10 mouse cellular contexts compared by ENCODE assay signal in genomic region chr1:120154232-120154631, GRCm38 (mm10). TPM values are rescaled to one million over a fixed set of nuclear protein-coding genes. Genes with fewer than 3 reads are reported as not detected.
DNase-seq lines count a peak whose midpoint lies in the region; ATAC-seq and TF ChIP-seq lines count a peak whose summit lies in the region.
"Had no signal": no experiment of that assay in that cellular context is flagged by ENCODE, and none has a peak within 500 bp of the region (broad histone marks: within the 10 kb centered on the region; RNA-seq: fewer than 3 reads in every experiment).

No protein-coding gene starts in this region.

- H3K27ac ChIP-seq in forebrain, embryonic 10.5 days = no peak overlapping the region
- no peak overlapping the region for H3K27ac ChIP-seq in forebrain, embryonic 15.5 days (replicated peaks)
- no peak overlapping the region for H3K27ac ChIP-seq in liver, embryonic 14.5 days
- H3K27ac ChIP-seq in liver, embryonic 12.5 days = no peak overlapping the region
- no peak overlapping the region for H3K27ac ChIP-seq in cortical plate, adult 2 months (ENCODE audit: insufficient read depth, low read length)
- no peak overlapping the region for H3K27ac ChIP-seq in lung, postnatal 0 days (ENCODE audit: low read length)
- H3K27ac ChIP-seq: heart, embryonic 15.5 days; macrophage had no signal

- peak; percentile 59 for TF ChIP-seq CTCF in liver, embryonic 14.5 days (IDR thresholded peaks at IDR 0.05; ENCODE audit: low read depth)
- peak; percentile 48; the same call in 1 of the 2 replicates for TF ChIP-seq CTCF in cortical plate, adult 2 months (IDR thresholded peaks at IDR 0.05; ENCODE audit: extremely low read depth, insufficient read depth, low read length)
- peak; percentile 66 for TF ChIP-seq CTCF in lung, postnatal 0 days (IDR thresholded peaks at IDR 0.05)

- no peaks in the 10 kb centered on the region for H3K4me1 ChIP-seq in forebrain, embryonic 10.5 days
- H3K4me1 ChIP-seq in forebrain, embryonic 15.5 days = no peaks in the 10 kb centered on the region
- H3K4me1 ChIP-seq in liver, embryonic 14.5 days (replicated peaks; ENCODE audit: control insufficient read depth in 2 of 2, insufficient read depth in 2 of 2, low read length in 1 of 2) = no peaks in the 10 kb centered on the region
- no peaks in the 10 kb centered on the region for H3K4me1 ChIP-seq in liver, embryonic 12.5 days
- no peaks in the 10 kb centered on the region for H3K4me1 ChIP-seq in cortical plate, adult 2 months (ENCODE audit: control insufficient read depth, insufficient read depth, low read length)
- no peaks in the 10 kb centered on the region for H3K4me1 ChIP-seq in lung, postnatal 0 days (ENCODE audit: insufficient read depth, low read depth, low read length)
- H3K4me1 ChIP-seq: heart, embryonic 15.5 days had no signal

- no peak overlapping the region for H3K4me2 ChIP-seq in forebrain, embryonic 15.5 days (replicated peaks)
- no peak overlapping the region for H3K4me2 ChIP-seq in liver, embryonic 14.5 days (ENCODE audit: low read depth)
- no peak overlapping the region for H3K4me2 ChIP-seq in liver, embryonic 12.5 days
- H3K4me2 ChIP-seq in lung, postnatal 0 days (replicated peaks; ENCODE audit: low read depth, low read length) = no peak overlapping the region
- H3K4me2 ChIP-seq: heart, embryonic 15.5 days had no signal

- TF ChIP-seq EP300 in liver, embryonic 14.5 days (IDR thresholded peaks at IDR 0.05; ENCODE audit: low read depth) = no peak
- no peak for TF ChIP-seq EP300 in lung, postnatal 0 days (IDR thresholded peaks at IDR 0.05)

- no peaks in the 10 kb centered on the region for H3K9me3 ChIP-seq in forebrain, embryonic 10.5 days
- no peaks in the 10 kb centered on the region for H3K9me3 ChIP-seq in forebrain, embryonic 15.5 days
- H3K9me3 ChIP-seq in liver, embryonic 14.5 days (ENCODE audit: control insufficient read depth, low read length) = no peaks in the 10 kb centered on the region
- H3K9me3 ChIP-seq in liver, embryonic 12.5 days (replicated peaks) = no peaks in the 10 kb centered on the region
- H3K9me3 ChIP-seq in lung, postnatal 0 days (ENCODE audit: low read length) = no peaks in the 10 kb centered on the region
- H3K9me3 ChIP-seq: heart, embryonic 15.5 days had no signal

- no peak overlapping the region for H3K9ac ChIP-seq in forebrain, embryonic 15.5 days (replicated peaks)
- H3K9ac ChIP-seq in liver, embryonic 14.5 days (replicated peaks) = no peak overlapping the region
- H3K9ac ChIP-seq in liver, embryonic 12.5 days = no peak overlapping the region
- no peak overlapping the region for H3K9ac ChIP-seq in lung, postnatal 0 days (replicated peaks; ENCODE audit: low read depth)
- H3K9ac ChIP-seq: heart, embryonic 15.5 days had no signal

- H3K4me3 ChIP-seq in forebrain, embryonic 10.5 days = no peak overlapping the region
- no peak overlapping the region for H3K4me3 ChIP-seq in forebrain, embryonic 15.5 days
- no peak overlapping the region for H3K4me3 ChIP-seq in liver, embryonic 14.5 days (ENCODE audit: insufficient read depth in 1 of 2, low read depth in 2 of 2, low read length in 2 of 2)
- H3K4me3 ChIP-seq in liver, embryonic 12.5 days = no peak overlapping the region
- H3K4me3 ChIP-seq in cortical plate, adult 2 months (ENCODE audit: insufficient read depth, low read length) = no peak overlapping the region
- no peak overlapping the region for H3K4me3 ChIP-seq in lung, postnatal 0 days (ENCODE audit: low read depth, low read length)
- H3K4me3 ChIP-seq: heart, embryonic 15.5 days had no signal

- no peak for TF ChIP-seq POLR2A in cortical plate, adult 2 months (IDR thresholded peaks at IDR 0.05; ENCODE audit: extremely low read depth, insufficient read depth, low read length)

- peak; percentile 27 for DNase-seq in forebrain, embryonic 10.5 days (ENCODE audit: extremely low spot score, low spot score)
- DNase-seq in liver, embryonic 14.5 days (ENCODE audit: low read depth in 3 of 3, low spot score in 3 of 3) = no peak
- DNase-seq in lung, postnatal 0 days (ENCODE audit: low spot score) = peak; percentile 43
- DNase-seq in frontal cortex, postnatal 10 days (ENCODE audit: low spot score in 2 of 2) = no peak

- H3K27me3 ChIP-seq in forebrain, embryonic 10.5 days (ENCODE audit: poor library complexity, severe bottlenecking) = no peaks in the 10 kb centered on the region
- no peaks in the 10 kb centered on the region for H3K27me3 ChIP-seq in forebrain, embryonic 15.5 days
- no peaks in the 10 kb centered on the region for H3K27me3 ChIP-seq in liver, embryonic 14.5 days (ENCODE audit: control insufficient read depth, insufficient read depth, low read length)
- no peaks in the 10 kb centered on the region for H3K27me3 ChIP-seq in liver, embryonic 12.5 days (replicated peaks)
- no peaks in the 10 kb centered on the region for H3K27me3 ChIP-seq in lung, postnatal 0 days (replicated peaks; ENCODE audit: insufficient read depth, low read length)
- H3K27me3 ChIP-seq: heart, embryonic 15.5 days had no signal

- ATAC-seq in forebrain, embryonic 15.5 days (replicated peaks) = no peak
- ATAC-seq in liver, embryonic 14.5 days (ENCODE audit: insufficient read depth) = no peak
- ATAC-seq in liver, embryonic 12.5 days = no peak
- ATAC-seq in CD4-positive, CD25-positive, alpha-beta regulatory T cell, adult 4 months = peak; percentile 49
- ATAC-seq in lung, postnatal 0 days = no peak

- H3K36me3 ChIP-seq in forebrain, embryonic 10.5 days (replicated peaks) = no peaks in the 10 kb centered on the region
- no peaks in the 10 kb centered on the region for H3K36me3 ChIP-seq in forebrain, embryonic 15.5 days
- H3K36me3 ChIP-seq in liver, embryonic 14.5 days (replicated peaks; ENCODE audit: control insufficient read depth, insufficient read depth, low read depth) = no peaks in the 10 kb centered on the region
- no peaks in the 10 kb centered on the region for H3K36me3 ChIP-seq in liver, embryonic 12.5 days
- no peaks in the 10 kb centered on the region for H3K36me3 ChIP-seq in lung, postnatal 0 days (ENCODE audit: insufficient read depth, low read length)
- H3K36me3 ChIP-seq: heart, embryonic 15.5 days had no signal

RNA-seq across cellular contexts. Expression of gene 3110009E18Rik, which starts 33.2 kb away (rescaled TPM):
- polyA plus RNA-seq in forebrain, embryonic 10.5 days (2016; fragmentation: Nextera tagmentation; extraction: Ambion mirVana) = 21.6 and 22.7 TPM in 2 replicates
- polyA plus RNA-seq in forebrain, embryonic 15.5 days (2015; fragmentation: Nextera tagmentation; extraction: Ambion mirVana) = 25.5 and 26.0 TPM in 2 replicates
- 1.9 and 3.5 TPM in 2 replicates for polyA plus RNA-seq in liver, embryonic 14.5 days (2012; rRNA removed)
- polyA plus RNA-seq in liver, embryonic 14.5 days (2014; fragmentation: Nextera tagmentation; extraction: Ambion mirVana) = 9.6 and 10.4 TPM in 2 replicates
- polyA plus RNA-seq in liver, embryonic 12.5 days (2016; fragmentation: Nextera tagmentation; extraction: Ambion mirVana) = 12.8 and 14.3 TPM in 2 replicates
- polyA plus RNA-seq in CD4-positive, CD25-positive, alpha-beta regulatory T cell, adult 4 months (2017; shearing (Covaris generic)) = 10 to 100 TPM; 21.6 to 30.4 TPM
- polyA plus RNA-seq in cortical plate, adult 2 months (2012; rRNA removed) = 5.2 TPM in 2 replicates
- 10.7 and 12.5 TPM in 2 replicates for polyA plus RNA-seq in lung, postnatal 0 days (2015; fragmentation: Nextera tagmentation; extraction: Ambion mirVana)

RNA-seq across cellular contexts. Expression of gene Dbi, which starts 33.4 kb away (rescaled TPM):
- polyA plus RNA-seq in forebrain, embryonic 10.5 days (2016; fragmentation: Nextera tagmentation; extraction: Ambion mirVana) = 797 and 870 TPM in 2 replicates
- 1,549 and 1,577 TPM in 2 replicates for polyA plus RNA-seq in forebrain, embryonic 15.5 days (2015; fragmentation: Nextera tagmentation; extraction: Ambion mirVana)
- 208 and 340 TPM in 2 replicates for polyA plus RNA-seq in liver, embryonic 14.5 days (2012; rRNA removed)
- polyA plus RNA-seq in liver, embryonic 14.5 days (2014; fragmentation: Nextera tagmentation; extraction: Ambion mirVana) = 633 and 662 TPM in 2 replicates
- 470 and 475 TPM in 2 replicates for polyA plus RNA-seq in liver, embryonic 12.5 days (2016; fragmentation: Nextera tagmentation; extraction: Ambion mirVana)
- 100 to 1,000 TPM; 123 to 132 TPM for polyA plus RNA-seq in CD4-positive, CD25-positive, alpha-beta regulatory T cell, adult 4 months (2017; shearing (Covaris generic))
- 512 and 579 TPM in 2 replicates for polyA plus RNA-seq in cortical plate, adult 2 months (2012; rRNA removed)
- 646 and 687 TPM in 2 replicates for polyA plus RNA-seq in lung, postnatal 0 days (2015; fragmentation: Nextera tagmentation; extraction: Ambion mirVana)

Comparison
In these comparisons a context has a peak if more than half of its experiments do, and no peak if none do; other contexts are left out.
1. DNase-seq: peak in forebrain, embryonic 10.5 days (single experiment) and lung, postnatal 0 days (single experiment); none in liver, embryonic 14.5 days (0 of 3) and frontal cortex, postnatal 10 days (0 of 2).
2. Peak in every context shown above with its lines, with median percentiles within 50 percentile points of each other: CTCF ChIP-seq.